Mouse (Mus musculus) limb, embryonic 11.5 days (tissue): Measurements from ENCODE around the gene Angel2. TPM values are rescaled to one million over a fixed set of nuclear protein-coding genes. Genes with fewer than 3 reads are reported as not detected.

Experiments used
- ATAC-seq: fragments of 200-750 bp; cut with Nextera tagmentation; 2 replicates; pipeline ENCODE4 v1.8.0; 2017; ENCODE audit warnings: low read depth; ENCODE audit not compliant: insufficient number of reproducible peaks, low FRiP score, low TSS enrichment
- DNase-seq: peaks from one replicate; pipeline ENCODE4 v3.0.0-alpha.2; 2015; ENCODE audit warnings: low spot score
- H3K27ac ChIP-seq: fragments of 300-500 bp; sonication (generic); replicated peaks from 2 replicates; pipeline ENCODE4 v1.5.1; 2014; ENCODE audit warnings: low read depth, mild to moderate bottlenecking, low read length
- H3K27me3 ChIP-seq: fragments of 300-500 bp; sonication (generic); 2 replicates; pipeline ENCODE4 v1.6.1; 2014; ENCODE audit warnings: mild to moderate bottlenecking, low read length, mixed read lengths; ENCODE audit not compliant: control insufficient read depth, insufficient read depth
- H3K36me3 ChIP-seq: fragments of 300-500 bp; sonication (generic); 2 replicates; pipeline ENCODE4 v1.6.1; 2014; ENCODE audit warnings: mild to moderate bottlenecking, low read length, moderate library complexity, mixed read lengths; ENCODE audit not compliant: control insufficient read depth, insufficient read depth
- H3K4me1 ChIP-seq: fragments of 300-500 bp; sonication (generic); 2 replicates; pipeline ENCODE4 v1.6.1; 2014; ENCODE audit warnings: low read length, mixed read lengths; ENCODE audit not compliant: control insufficient read depth, insufficient read depth
- H3K4me2 ChIP-seq: fragments of 300-500 bp; sonication (generic); 2 replicates; pipeline ENCODE4 v1.6.1; 2014; ENCODE audit warnings: low read depth, mild to moderate bottlenecking, moderate library complexity; ENCODE audit not compliant: severe bottlenecking
- H3K4me3 ChIP-seq: fragments of 300-500 bp; sonication (generic); 2 replicates; pipeline ENCODE4 v1.5.1; 2014; ENCODE audit warnings: low read depth, low read length
- H3K9ac ChIP-seq: fragments of 300-500 bp; sonication (generic); 2 replicates; pipeline ENCODE4 v1.6.1; 2014; ENCODE audit warnings: mild to moderate bottlenecking, low read length
- H3K9me3 ChIP-seq: fragments of 300-500 bp; sonication (generic); 2 replicates; pipeline ENCODE4 v1.6.1; 2016; ENCODE audit warnings: low read length; ENCODE audit not compliant: control insufficient read depth
- WGBS: fragments of 180-500 bp; shearing (Covaris S2); extraction: QIAGEN DNeasy Blood & Tissue Kit; methylation state at CpG from one replicate; pipeline ENCODE4 v1.1.7; 2014; 5-methylcytosine and 5-hydroxymethylcytosine counted together
- polyA plus RNA-seq: library from polyadenylated mRNA; unstranded; fragments of >200 nt; fragmentation: Nextera tagmentation; extraction: Ambion mirVana; gene quantifications from 2 replicates; pipeline ENCODE4 v1.2.1, GENCODE M21; 2014

Gene Angel2
- polyA plus RNA-seq, 1 experiment from 2014 or later: 56.7 TPM

DNA sequence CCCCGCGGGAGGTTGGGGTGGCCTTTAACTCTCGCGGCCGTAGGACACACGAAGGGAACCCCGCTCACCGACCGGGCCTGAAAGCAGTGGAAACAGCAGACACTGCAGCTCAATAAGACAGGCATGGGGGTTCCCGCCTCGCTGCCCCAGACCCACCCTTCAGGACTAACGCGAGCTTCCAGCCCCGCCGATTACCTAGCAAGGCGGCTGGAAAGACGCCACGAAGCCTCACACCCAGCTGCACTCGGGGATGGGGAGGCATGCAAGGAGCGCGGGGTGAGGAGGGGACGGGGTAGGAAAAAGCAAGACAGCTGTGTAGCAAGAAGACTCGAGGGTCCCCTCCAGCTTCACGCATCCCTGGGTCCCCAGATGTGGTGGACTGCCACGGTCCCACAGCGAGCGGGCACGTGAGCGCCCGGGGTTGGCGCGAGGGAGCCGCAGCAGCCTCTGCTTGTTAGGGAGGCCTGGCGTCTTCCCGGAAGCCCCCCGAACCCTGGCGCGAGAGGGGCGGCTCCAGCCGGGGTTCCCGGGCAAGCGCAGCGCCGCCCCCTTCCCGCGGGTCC lies 53.7 kb downstream of the Angel2 start:
- WGBS: 0% methylated on average over 38 of the region's 46 CpGs
- H3K36me3 ChIP-seq: peaks cover 3% of the 10 kb centered on the region; the same call in 1 of the 2 replicates
- no peaks in the 10 kb centered on the region for H3K27me3 ChIP-seq
- H3K9me3 ChIP-seq: no peaks in the 10 kb centered on the region
- DNase-seq: peak; percentile 64
- H3K4me1 ChIP-seq: peaks cover 14% of the 10 kb centered on the region
- H3K4me3 ChIP-seq: peak overlapping the region; percentile 68
- H3K27ac ChIP-seq: peak overlapping the region; percentile 87
- H3K9ac ChIP-seq: peak overlapping the region; percentile 86
- ATAC-seq: peak; percentile 69
- peak overlapping the region; percentile 95 for H3K4me2 ChIP-seq

DNA sequence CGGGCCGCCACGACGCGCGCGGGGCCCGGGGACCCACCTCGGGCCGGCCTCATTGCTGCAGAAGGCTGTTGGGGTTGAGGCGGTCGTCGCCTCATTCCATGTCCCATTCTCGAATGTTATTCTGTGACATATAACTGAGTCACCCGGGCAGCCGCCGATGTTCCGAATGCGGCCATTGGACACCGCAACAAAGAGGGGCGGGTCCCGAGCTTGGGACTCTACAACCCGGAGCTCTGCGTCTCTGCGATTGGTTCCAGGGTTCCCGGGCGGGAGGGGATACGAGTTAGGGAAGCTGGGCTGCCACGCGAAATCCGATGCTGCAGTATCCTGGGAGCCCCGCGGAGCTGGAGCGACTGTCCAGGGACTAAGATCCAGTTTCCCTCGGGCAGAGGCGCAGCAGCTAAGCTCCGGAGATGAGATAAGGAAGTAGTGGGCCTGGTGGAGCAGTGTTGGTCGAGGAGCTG lies 54.2 kb downstream of the Angel2 start, which contains the start of gene Vash2:
TSS of gene Vash2 (minus strand) at position 197 of the 464 bp plus-strand sequence.
- peaks cover 14% of the 10 kb centered on the region for H3K4me1 ChIP-seq
- peak within 1 kb of the TSS; percentile 68 for H3K4me3 ChIP-seq
- peaks cover 3% of the 10 kb centered on the region; the same call in 1 of the 2 replicates for H3K36me3 ChIP-seq
- peak; percentile 96 for ATAC-seq
- no peaks in the 10 kb centered on the region for H3K9me3 ChIP-seq
- peak within 1 kb of the TSS; percentile 95 for H3K4me2 ChIP-seq
- WGBS: under 1% methylated on average over 38 of the region's 38 CpGs
- peak within 1 kb of the TSS; percentile 87 for H3K27ac ChIP-seq
- H3K9ac ChIP-seq: peak within 1 kb of the TSS; percentile 86
- peak; percentile 95 for DNase-seq
- no peaks in the 10 kb centered on the region for H3K27me3 ChIP-seq

GRCm38 (mm10) chr1:190980470-190980869 lies 55.6 kb downstream of the Angel2 start:
- 85% methylated on average over 1 of the region's 1 CpGs for WGBS
- peaks cover 14% of the 10 kb centered on the region for H3K4me1 ChIP-seq
- H3K4me3 ChIP-seq: no peak overlapping the region
- no peak for DNase-seq
- H3K4me2 ChIP-seq: no peak overlapping the region
- H3K36me3 ChIP-seq: no peaks in the 10 kb centered on the region
- H3K9me3 ChIP-seq: no peaks in the 10 kb centered on the region
- no peak overlapping the region for H3K9ac ChIP-seq
- H3K27ac ChIP-seq: no peak overlapping the region
- ATAC-seq: no peak
- no peaks in the 10 kb centered on the region for H3K27me3 ChIP-seq

GRCm38 (mm10) chr1:190981412-190981811 lies 56.5 kb downstream of the Angel2 start:
- no peaks in the 10 kb centered on the region for H3K27me3 ChIP-seq
- no peak overlapping the region for H3K4me2 ChIP-seq
- no peak overlapping the region for H3K27ac ChIP-seq
- H3K9ac ChIP-seq: no peak overlapping the region
- H3K4me1 ChIP-seq: peaks cover 14% of the 10 kb centered on the region
- ATAC-seq (no peak), DNase-seq (no peak)
- no peaks in the 10 kb centered on the region for H3K36me3 ChIP-seq
- WGBS: 80% methylated on average over 4 of the region's 4 CpGs
- H3K9me3 ChIP-seq: no peaks in the 10 kb centered on the region
- no peak overlapping the region for H3K4me3 ChIP-seq

DNA sequence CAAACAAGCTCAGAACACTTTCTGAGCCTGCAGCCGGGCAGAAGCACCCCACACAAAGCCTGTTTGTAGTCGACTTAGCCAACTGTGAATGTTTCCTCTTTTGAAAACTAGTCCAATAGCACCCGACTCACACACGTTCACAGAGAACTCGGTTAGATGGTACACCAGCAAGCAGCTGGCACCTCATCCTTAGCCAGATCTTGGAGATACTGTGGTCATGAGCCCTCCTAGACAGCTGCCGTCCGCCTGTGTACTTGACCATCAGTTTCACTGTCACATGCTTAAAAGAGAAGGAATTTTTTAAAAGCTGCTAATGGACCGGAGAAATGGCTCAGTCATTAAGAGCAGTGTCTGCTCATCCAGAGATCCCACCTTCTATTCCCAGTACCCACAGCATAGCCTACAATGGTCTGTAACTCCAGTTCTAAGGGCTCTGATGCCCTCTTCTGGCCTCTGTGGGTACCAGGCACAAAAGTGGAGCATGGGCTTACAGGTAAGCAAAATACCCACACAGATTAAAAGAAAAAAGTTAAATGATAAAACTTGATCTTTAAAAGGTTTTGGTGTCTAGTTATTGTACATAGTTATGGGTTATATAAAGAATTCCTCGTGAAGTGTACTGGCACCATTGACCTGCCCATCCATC lies 64.6 kb downstream of the Angel2 start:
- DNase-seq (no peak), ATAC-seq (no peak)
- no peaks in the 10 kb centered on the region for H3K9me3 ChIP-seq
- no peak overlapping the region for H3K4me2 ChIP-seq
- WGBS: 86% methylated on average over 9 of the region's 9 CpGs
- H3K27ac ChIP-seq: no peak overlapping the region
- no peak overlapping the region for H3K4me3 ChIP-seq
- no peaks in the 10 kb centered on the region for H3K27me3 ChIP-seq
- H3K9ac ChIP-seq: no peak overlapping the region
- no peaks in the 10 kb centered on the region for H3K4me1 ChIP-seq
- H3K36me3 ChIP-seq: no peaks in the 10 kb centered on the region

DNA sequence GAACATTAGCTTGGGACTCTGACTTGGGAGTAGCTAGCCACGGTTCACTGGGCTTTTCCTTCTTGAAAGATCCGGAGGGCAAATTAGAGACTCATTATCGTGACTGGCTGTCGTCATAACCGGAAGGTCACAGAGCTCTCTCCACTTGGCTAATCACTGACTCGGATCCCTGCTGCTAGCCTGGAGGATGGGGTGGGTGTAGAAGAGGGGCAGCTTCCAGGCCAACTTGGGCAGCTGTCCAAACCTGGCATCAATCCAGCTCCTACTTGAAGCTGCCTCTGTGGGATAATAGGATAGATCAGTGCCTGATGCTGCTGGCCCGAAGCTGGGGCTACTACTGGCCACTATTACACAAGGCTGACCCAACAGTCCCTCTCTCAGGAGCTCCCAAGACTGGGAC lies 70.6 kb downstream of the Angel2 start:
- H3K27me3 ChIP-seq: no peaks in the 10 kb centered on the region
- H3K9ac ChIP-seq: no peak overlapping the region
- H3K4me1 ChIP-seq: no peaks in the 10 kb centered on the region
- WGBS: 82% methylated on average over 7 of the region's 7 CpGs
- H3K4me2 ChIP-seq: no peak overlapping the region
- H3K9me3 ChIP-seq: no peaks in the 10 kb centered on the region
- no peak overlapping the region for H3K27ac ChIP-seq
- H3K36me3 ChIP-seq: no peaks in the 10 kb centered on the region
- ATAC-seq: no peak
- DNase-seq: no peak
- H3K4me3 ChIP-seq: no peak overlapping the region

DNA sequence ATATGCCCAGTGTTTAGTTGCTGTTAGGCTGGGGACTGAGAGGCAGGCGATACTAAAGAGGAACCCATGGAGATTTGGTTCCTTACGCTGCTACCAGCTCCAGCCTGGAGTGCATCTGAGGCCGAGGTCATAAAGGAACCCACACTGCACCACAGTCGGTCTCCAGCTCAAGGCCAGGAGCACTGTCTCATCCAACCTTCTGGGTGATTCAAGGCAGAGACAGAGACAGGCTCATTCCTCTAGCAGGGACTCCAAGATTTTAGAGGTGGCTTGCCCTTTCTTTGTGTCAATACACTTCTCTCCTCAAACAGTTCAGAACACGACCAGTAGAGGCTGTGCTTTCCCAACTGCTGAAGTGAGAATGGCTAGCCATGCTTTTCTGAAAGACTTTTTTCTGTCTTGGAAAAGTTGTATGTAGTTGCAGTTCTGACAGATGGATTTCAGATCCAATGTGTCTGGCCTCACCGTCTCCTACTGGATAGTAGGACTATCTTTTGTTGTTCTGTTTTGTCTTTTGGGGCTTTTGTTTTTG lies 71.5 kb downstream of the Angel2 start:
- Histone ChIP-seq H3K9ac (no peak overlapping the region), H3K9me3 (no peaks in the 10 kb centered on the region), H3K4me3 (no peak overlapping the region), H3K27me3 (no peaks in the 10 kb centered on the region), H3K4me2 (no peak overlapping the region), H3K4me1 (no peaks in the 10 kb centered on the region), H3K36me3 (no peaks in the 10 kb centered on the region), H3K27ac (no peak overlapping the region)
- 75% methylated on average over 6 of the region's 6 CpGs for WGBS
- ATAC-seq: no peak
- no peak for DNase-seq
